Mouse (Mus musculus) ES-E14 (cell line): ENCODE data around the gene Lyrm1.

Source experiments
- CHD2 ChIP-seq: IDR thresholded peaks from 2 replicates; pipeline ENCODE4 v1.6.1; 2014; ENCODE audit warnings: mild to moderate bottlenecking, low read depth, low read length, inconsistent platforms
- HCFC1 ChIP-seq: IDR thresholded peaks from 2 replicates; pipeline ENCODE4 v1.6.1; 2012; ENCODE audit warnings: low read length, inconsistent platforms, borderline replicate concordance; ENCODE audit not compliant: insufficient read depth
- MAFK ChIP-seq: IDR thresholded peaks from 2 replicates; pipeline ENCODE4 v1.6.1; 2014; ENCODE audit warnings: mild to moderate bottlenecking, low read depth, low read length, inconsistent platforms; ENCODE audit not compliant: insufficient read depth
- ZC3H11A ChIP-seq: IDR thresholded peaks from 2 replicates; pipeline ENCODE4 v1.6.1; 2012; ENCODE audit warnings: low read depth, mild to moderate bottlenecking, inconsistent platforms, low read length, borderline replicate concordance
- ZNF384 ChIP-seq: IDR thresholded peaks from 2 replicates; pipeline ENCODE4 v1.6.1; 2012; ENCODE audit warnings: low read depth, low read length, inconsistent platforms

DNA sequence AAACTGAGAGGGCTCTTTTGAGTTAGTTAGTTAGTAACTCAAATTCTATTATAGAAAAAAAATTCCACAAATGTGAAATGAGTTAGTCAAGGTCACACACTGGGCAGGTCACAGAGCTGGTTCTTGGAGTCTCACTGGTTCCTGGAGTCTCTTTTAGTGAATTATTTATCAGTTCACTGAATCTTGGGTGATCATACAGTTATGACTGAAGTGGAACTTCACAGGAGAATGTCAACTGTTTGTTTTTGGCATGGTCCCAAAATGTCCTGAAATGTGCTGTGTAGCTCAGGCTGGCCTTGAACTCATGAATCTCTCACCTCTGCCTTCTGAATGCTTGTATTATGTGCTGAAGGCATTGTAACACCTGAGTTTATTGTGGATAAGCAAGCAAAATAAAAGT is 61.8 kb downstream of the Lyrm1 start:
- TF ChIP-seq HCFC1 (no peak), ZC3H11A (no peak), MAFK (no peak), CHD2 (no peak), ZNF384 (no peak)
